Mouse (Mus musculus): ENCODE data around the gene Wdr83.
A peak's percentile ranks its signal among the peaks of the same experiment; 100 is the strongest.

Wdr83 gene

DNA sequence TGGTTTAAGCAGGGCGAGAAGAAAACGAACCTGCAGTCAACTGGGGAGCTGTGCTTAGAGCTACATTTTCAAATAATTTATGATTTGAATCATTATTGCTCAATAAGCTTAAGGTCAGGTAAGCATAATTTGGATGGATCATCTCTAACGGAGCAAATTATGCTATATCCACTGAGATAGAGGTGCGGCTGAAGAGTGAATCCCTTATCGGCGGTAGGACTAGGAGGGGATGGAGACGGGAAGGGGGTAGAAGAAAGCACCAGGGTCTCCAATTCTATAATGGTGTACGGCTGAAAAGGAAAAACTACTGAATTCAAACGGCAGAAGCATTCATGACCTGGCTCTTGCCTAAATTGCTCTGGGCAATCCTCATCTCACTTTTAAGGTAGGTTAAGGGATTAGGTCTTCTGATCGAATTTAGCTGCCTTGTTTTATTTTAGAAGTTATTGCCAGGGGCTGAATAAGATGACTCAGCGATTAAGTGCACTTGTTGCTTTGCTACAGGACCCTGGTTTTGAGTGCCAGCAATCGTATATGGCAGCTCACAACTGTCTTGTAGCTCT lies 45.9 kb downstream of the Wdr83 start:
- peak; percentile 29 for DNase-seq (ENCODE audit: low read depth, low spot score)

DNA sequence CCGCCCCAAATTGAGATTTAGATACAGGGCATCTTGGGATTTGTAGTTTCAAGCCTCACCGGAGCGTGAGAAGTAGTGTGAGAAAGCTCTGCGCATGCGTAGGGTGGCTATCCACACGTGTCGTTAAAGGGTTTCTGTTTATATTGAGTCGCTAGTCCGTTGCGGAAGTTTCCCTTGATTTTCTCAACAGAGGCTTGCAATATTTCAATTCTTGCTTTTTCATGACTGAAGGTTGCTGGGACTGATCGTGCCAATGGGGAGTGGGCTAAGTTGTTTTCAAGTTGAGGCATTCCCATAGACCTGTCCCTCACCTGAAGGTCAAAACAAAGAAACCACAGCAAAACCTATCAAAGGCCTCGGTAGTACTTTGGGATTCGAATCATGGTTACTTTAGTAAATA lies 46.3 kb downstream of the Wdr83 start:
- DNase-seq (ENCODE audit: low read depth, low spot score): peak; percentile 83

DNA sequence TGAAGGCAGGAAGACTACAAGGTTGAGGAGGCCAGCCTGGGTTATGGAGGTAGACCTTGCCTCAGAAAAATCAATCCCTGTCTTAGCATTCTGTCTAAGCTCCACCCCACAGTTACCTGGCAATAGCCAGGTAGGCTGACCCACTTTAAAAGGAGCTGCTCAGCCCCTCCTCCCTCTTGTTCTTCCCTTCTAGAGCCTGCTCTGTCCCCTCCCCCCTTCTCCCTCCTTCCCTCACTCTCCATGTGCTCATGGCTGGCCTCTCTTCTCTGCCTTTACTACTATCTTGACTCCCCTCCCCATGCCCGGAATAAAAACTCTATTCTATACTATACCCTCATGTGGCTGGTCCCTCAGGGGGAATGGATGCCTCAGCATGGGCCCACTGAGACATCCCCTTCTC lies 47.2 kb downstream of the Wdr83 start:
- DNase-seq (ENCODE audit: low read depth, low spot score): no peak

DNA sequence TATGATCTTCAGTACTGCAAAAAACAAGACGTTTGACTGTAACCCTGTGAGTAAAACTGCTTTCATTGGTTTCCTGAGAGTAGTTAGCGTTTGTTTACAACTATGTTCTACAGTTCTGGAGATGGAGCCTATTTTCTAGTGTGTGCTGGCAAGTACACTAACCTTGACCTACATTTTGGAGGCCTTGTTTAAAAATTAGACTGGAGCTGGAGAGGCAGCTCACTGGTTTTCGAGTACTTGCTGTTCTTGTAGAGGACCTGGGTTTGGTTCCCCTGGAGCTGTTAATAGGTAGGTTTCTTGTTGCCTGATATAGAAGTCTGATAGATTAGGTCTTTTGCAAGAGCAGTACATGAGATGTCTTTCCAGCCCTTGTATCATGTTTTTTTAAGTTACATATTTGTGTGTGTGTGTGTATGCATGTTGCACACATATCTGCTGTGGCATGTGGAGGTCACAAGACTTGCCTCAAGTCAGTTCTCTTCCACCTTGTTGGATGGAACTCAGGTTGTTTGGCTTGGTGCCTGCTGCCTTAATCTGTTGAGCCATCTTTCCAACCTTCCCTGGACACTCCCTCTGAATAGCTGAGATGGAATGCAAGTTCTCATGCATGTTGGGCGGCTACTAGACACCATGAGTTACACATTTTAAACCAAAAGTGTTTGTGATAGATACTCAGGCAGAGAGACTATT lies 48.3 kb downstream of the Wdr83 start:
- DNase-seq (ENCODE audit: low read depth, low spot score): no peak

DNA sequence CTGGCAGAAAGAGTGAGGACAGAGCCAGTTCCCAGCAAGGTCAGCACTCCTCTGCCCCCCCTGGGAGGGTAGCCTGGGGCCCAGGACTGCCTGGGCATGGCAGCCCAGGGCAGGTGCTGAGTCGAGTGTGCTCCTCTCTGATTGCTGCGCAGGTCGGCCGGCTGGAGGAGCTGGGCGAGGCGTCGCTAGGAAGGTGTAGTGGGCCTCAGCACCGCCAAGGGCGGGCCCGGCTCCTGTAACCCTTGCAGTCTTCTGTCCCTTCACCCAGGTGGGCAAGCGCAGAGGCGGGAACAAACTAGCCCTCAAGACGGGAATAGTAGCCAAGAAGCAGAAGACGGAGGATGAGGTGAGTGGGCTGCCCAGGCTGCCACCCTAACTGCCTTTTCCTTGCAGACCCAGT lies 51.8 kb downstream of the Wdr83 start:
- no peak for DNase-seq (ENCODE audit: low read depth, low spot score)

DNA sequence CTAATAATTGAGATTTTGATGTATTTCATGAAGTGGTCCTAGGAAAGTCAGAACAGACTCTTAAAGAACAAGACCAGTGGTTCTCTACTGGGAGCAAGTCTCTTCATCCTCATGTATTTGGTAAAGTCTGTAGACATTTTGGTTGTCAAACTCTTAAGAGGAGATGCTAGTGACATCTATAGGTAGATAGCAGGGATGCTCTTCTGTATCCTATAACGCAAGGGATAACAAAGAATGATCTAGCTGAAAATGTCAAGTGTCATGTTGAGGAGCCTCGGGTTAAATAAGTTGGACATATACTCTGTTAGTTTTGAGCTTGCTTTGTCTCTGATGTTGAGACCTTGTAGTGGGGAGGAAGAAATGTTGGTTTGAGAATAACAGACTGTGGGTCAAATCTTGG lies 53.2 kb downstream of the Wdr83 start:
- DNase-seq (ENCODE audit: low read depth, low spot score): no peak

DNA sequence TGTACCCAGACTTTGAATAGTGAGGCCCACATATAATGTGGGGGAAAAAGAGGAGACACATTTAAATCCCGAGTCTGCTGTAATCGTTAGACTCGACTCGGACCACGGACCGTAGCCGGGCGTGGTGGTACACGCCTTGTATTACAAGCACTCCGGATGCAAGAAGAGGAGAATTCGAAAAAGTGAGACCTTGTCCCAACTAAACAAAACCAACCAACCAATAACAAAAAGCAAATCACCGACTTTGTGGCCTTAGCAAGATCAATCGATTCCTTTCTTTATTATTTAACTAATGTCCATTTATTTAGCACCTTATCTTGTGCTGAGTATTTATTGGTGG lies 53.6 kb downstream of the Wdr83 start:
- peak; percentile 18 for DNase-seq (ENCODE audit: low read depth, low spot score)

DNA sequence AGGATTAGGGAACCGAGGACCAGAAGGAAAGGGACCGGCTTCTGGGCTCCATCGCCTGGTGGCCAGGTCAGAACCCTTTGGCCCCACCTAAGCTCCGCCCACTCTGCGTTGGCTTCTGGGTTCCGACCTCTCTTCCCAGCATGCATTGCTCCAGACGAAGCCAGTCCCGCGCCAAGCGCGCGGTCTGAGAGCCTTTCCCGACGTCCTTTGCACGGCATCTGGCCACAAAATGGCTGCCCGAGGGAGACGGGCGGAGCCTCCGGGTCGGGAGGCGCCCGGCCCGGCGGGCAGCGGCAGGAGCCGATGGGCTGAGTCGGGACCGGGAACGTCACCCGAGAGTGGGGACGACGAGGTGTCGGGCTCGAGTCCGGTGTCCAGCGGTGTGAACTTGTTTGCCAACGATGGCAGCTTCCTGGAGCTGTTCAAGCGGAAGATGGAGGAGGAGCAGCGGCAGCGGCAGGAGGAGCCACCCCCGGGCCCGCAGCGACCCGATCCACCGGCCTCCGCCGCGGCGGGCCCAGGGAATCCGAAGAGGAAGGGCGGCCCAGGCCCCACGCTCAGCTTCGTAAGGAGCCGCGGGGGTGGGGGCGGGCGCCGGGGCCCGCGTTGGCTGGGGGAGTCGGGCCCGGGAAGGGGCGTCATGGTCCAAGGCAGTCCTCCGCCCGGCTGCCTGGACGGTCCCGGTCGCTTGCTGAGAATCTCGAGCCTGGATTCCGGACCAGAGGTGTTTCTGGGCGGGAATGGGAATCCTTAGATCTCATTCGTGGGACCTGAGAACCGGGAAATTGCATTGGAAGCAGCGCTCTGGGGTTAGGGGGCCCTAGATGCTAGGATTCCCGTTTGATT lies 54.2 kb downstream of the Wdr83 start, which contains the start of gene Trir:
Trir (plus strand) TSS at position 154 of the 846 bp plus-strand sequence.
- DNase-seq (ENCODE audit: low read depth, low spot score): peak; percentile 97

DNA sequence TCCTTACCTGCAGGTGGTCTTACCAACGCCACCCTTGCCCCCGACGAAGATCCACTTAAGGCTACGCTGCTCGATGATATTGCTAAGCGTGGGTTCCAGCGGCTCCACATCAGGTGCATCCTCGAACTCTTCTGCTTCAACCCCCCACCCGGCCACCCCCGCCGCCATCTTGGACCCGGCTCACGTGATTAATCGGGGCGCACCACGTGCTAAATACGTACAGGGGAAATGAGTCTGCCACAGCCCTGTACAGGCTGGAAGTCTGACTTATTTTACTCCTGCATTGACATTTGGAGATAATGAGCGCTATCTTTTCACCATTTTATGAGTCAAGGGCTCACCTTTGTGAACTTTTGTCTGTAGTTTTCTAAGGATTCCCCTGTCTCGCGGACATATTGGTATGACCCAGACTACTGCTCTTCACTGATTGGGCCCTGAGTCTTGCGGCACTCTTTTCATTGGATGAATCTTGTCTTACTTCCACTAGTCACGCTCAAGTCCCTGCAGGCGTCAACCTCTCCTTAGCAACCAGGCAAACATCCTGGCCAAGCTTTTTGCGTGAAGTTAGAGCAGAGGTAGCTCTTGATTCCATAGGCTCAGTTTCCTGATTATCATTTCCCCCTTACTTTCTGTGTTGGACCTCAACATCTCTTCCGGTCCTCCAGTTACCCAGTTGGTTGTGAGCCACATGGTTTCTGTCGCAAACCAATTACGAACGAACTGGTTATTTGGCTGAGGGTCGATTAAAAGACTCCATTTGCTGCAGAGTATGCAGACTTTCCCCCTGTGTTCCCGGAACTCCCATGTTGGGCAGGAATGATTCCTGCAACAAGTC lies 55.8 kb downstream of the Wdr83 start, which contains the start of gene Asna1:
Asna1 (minus strand) TSS at position 184 of the 835 bp plus-strand sequence.
- DNase-seq (ENCODE audit: low read depth, low spot score): peak; percentile 94
